Mouse (Mus musculus): ENCODE measurements at regions not wholly inside any gene's neighbourhood (a gene's known extent, or its start where the extent isn't known, plus 50 kb on each side); places are given as distances from the start of the nearest gene placed in this dataset.

DNA sequence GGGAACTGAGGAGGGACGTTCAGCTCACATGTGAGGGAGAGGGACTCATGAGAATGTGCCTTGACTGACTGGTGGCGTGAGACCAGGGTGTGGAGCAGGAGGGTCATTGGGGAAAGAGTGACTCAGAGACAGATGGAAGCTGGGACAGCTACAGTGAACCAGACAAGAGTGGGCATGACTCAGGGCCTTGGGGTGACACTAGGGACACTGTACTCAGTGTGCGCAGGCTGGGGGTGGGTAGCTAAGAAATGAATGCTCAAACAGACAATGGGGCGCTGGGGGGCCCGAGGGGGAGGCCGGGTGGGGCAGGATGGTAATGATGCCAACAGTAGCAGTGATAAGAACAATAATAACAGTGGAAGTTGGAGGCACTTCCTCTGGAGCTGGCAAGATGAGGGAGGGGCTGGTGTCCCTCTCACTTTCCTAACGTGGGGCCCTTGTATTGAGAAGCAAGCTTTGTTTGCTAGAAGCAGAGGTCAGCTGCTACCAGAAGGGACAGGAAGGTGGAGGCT lies 374.0 kb downstream of the Dhx35 start:
- no peak for DNase-seq

- no peak for DNase-seq
Measured at GRCm38 (mm10) chr2:159196156-159196555, 401.5 kb downstream of the Dhx35 start.

GRCm38 (mm10) chr2:159232266-159232665 lies 437.7 kb downstream of the Dhx35 start:
- no peak for DNase-seq

GRCm38 (mm10) chr2:159235000-159235399 lies 440.4 kb downstream of the Dhx35 start:
- no peak for DNase-seq

- DNase-seq = no peak
Measured at GRCm38 (mm10) chr2:159250065-159250464, 455.5 kb downstream of the Dhx35 start.

GRCm38 (mm10) chr2:159250993-159251665 lies 456.5 kb downstream of the Dhx35 start:
- no peak for DNase-seq

GRCm38 (mm10) chr2:159270221-159271080 lies 475.8 kb downstream of the Dhx35 start:
- no peak for DNase-seq

DNA sequence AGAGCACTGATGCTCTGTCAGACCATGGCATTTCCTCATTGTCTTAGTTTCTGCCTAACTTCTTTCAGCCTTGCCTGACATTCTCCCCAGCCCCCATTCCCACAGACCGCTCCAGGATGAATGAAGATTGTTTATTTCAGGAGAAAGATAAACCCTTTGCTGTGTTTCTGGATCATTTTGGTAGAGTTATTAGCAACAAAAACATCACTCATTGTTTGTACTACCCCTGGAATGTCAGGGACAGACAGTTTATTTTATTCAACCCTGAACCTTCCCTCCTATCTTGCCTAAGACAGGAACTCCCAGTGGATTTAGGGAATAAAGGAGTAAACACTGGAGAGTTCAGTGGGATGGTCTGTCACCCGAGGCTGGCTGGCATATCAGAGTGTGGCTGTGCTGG lies 484.3 kb downstream of the Dhx35 start:
- DNase-seq = no peak

- DNase-seq = no peak
Measured at GRCm38 (mm10) chr2:159281558-159282320, 487.1 kb downstream of the Dhx35 start.

- DNase-seq = no peak
Measured at GRCm38 (mm10) chr2:159284100-159284499, 489.5 kb downstream of the Dhx35 start.

GRCm38 (mm10) chr2:159284525-159285189 lies 490.1 kb downstream of the Dhx35 start:
- no peak for DNase-seq

- no peak for DNase-seq
Measured at GRCm38 (mm10) chr2:159287996-159288563, 493.5 kb downstream of the Dhx35 start.

DNA sequence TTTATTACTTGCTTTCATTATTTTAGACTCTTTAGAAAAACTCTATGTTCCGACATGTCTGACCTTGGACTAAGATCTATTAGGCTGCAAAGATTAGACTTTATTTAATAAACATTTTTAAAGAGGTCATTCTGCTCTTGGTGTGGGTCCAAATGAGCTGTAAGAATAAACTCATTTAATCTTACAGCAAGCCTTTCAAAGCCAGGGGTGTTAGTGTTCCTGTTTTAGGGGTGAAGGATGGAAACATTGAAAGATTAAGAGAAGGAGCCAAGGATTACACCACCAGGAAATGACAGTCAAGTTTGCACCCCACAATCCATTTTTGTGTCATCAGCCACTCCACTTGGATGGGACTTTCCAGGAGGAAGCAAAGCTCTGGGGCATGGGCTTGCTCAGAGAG lies 495.5 kb downstream of the Dhx35 start:
- DNase-seq = no peak

DNA sequence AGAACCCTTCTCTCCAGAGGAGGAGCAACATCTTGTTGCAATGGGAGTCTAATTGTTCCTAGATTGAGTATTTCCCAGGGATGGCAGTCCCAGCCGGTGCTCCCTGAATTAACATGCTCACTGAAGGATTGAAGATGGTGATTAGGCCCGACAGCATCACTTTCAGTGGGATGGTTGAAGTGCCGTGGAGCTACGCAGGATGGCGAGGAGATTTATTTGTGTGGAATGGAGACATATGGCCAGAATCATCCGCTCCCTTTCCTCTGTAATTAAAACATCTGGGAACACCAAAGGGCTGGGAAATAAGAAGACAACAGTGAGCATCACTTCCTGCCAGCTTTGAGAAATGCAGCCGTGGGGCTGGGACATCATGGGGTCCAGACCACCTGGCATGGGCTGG lies 512.4 kb downstream of the Dhx35 start:
- no peak for DNase-seq

GRCm38 (mm10) chr2:159334711-159335110 lies 540.1 kb downstream of the Dhx35 start:
- no peak for DNase-seq

- no peak for DNase-seq
Measured at GRCm38 (mm10) chr2:159336646-159337045, 542.0 kb downstream of the Dhx35 start.

GRCm38 (mm10) chr2:159343624-159344560 lies 549.3 kb downstream of the Dhx35 start:
- no peak for DNase-seq

- DNase-seq = no peak
Measured at GRCm38 (mm10) chr2:159354247-159354646, 559.6 kb downstream of the Dhx35 start.

GRCm38 (mm10) chr2:159356503-159356902 lies 561.9 kb downstream of the Dhx35 start:
- DNase-seq = no peak

GRCm38 (mm10) chr2:159361371-159361770 lies 566.8 kb downstream of the Dhx35 start:
- DNase-seq = no peak

DNA sequence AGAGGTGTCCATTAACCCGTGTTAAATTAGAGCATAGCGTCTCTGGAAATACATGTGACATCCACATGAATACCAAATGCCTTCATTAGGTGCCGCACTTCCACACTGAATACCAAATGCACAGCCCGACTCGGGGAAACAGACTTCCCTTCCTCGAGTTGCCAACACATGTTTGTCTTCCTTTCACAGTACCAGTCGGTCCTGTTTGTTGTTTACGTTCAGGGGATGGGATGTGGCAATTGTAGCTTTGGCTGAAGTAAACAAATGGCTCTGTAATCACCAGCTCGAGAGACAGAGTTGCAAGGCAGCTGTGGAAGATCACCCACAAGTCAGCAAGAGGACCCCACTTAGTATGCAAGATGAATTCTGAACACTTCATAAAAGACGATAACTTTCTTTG lies 598.3 kb downstream of the Dhx35 start:
- DNase-seq = no peak

Data from cerebellum, adult 8-10 months (tissue).